26 mouse cellular contexts compared by ENCODE assay signal in genomic region chr19:29215811-29216509, GRCm38 (mm10). TPM values are rescaled to one million over a fixed set of nuclear protein-coding genes. Genes with fewer than 3 reads are reported as not detected.
DNase-seq lines count a peak whose midpoint lies in the region; ATAC-seq lines count a peak whose summit lies in the region.
"Had no signal": no experiment of that assay in that cellular context is flagged by ENCODE, and none has a peak within 500 bp of the region (broad histone marks: within the 10 kb centered on the region; RNA-seq: fewer than 3 reads in every experiment).

No protein-coding gene starts in this region.

- WGBS in intestine, embryonic 14.5 days: 65% methylated on average over 8 of the region's 8 CpGs
- 48% methylated on average over 8 of the region's 8 CpGs for WGBS in intestine, embryonic 15.5 days

- no peak overlapping the region for H3K4me3 ChIP-seq in intestine, embryonic 14.5 days (ENCODE audit: low read depth, low read length)
- H3K4me3 ChIP-seq in intestine, embryonic 15.5 days (replicated peaks): no peak overlapping the region
- H3K4me3 ChIP-seq: embryonic facial prominence, embryonic 10.5 days; forebrain, embryonic 15.5 days; hindbrain, embryonic 10.5 days; layer of hippocampus, adult 2 months; limb, embryonic 12.5 days; midbrain, embryonic 12.5 days; neural tube, embryonic 15.5 days had no signal

- no peaks in the 10 kb centered on the region for H3K4me1 ChIP-seq in intestine, embryonic 14.5 days (replicated peaks; ENCODE audit: control insufficient read depth, insufficient read depth, low read length)
- no peaks in the 10 kb centered on the region for H3K4me1 ChIP-seq in intestine, embryonic 15.5 days (replicated peaks)
- H3K4me1 ChIP-seq: embryonic facial prominence, embryonic 10.5 days; forebrain, embryonic 15.5 days; hindbrain, embryonic 10.5 days; limb, embryonic 12.5 days; midbrain, embryonic 12.5 days; neural tube, embryonic 15.5 days had no signal

- ATAC-seq in intestine, embryonic 14.5 days (replicated peaks; ENCODE audit: low FRiP score, low TSS enrichment, low read depth): 0 out of 2 replicates have a peak, but pooled peaks have one; percentile 36
- no peak for ATAC-seq in intestine, embryonic 15.5 days
- ATAC-seq: CD4-positive, CD25-positive, alpha-beta regulatory T cell, adult 4 months; forebrain, embryonic 15.5 days; liver, postnatal 0 days; lung, postnatal 0 days; Patski had no signal

- H3K4me2 ChIP-seq in intestine, embryonic 14.5 days (ENCODE audit: low read length): no peak overlapping the region
- H3K4me2 ChIP-seq in intestine, embryonic 15.5 days (replicated peaks): no peak overlapping the region
- H3K4me2 ChIP-seq: forebrain, embryonic 15.5 days; heart, embryonic 11.5 days; limb, embryonic 12.5 days; liver, embryonic 11.5 days; midbrain, embryonic 12.5 days; neural tube, embryonic 15.5 days had no signal

- H3K27ac ChIP-seq in intestine, embryonic 14.5 days (ENCODE audit: low read depth): no peak overlapping the region
- no peak overlapping the region for H3K27ac ChIP-seq in intestine, embryonic 15.5 days
- H3K27ac ChIP-seq: embryonic facial prominence, embryonic 10.5 days; forebrain, embryonic 15.5 days; hindbrain, embryonic 10.5 days; layer of hippocampus, adult 2 months; limb, embryonic 12.5 days; midbrain, embryonic 12.5 days; neural tube, embryonic 15.5 days had no signal

- DNase-seq in intestine, embryonic 14.5 days (ENCODE audit: low spot score): no peak
- peak; percentile 27 to 42 for DNase-seq in urinary bladder, postnatal 36 days (ENCODE audit: low spot score in 2 of 2)
- DNase-seq in urinary bladder, postnatal 4 days (ENCODE audit: low spot score in 2 of 2): no peak
- peak; percentile 40 to 46 for DNase-seq in kidney, postnatal 36 days
- peak; percentile 22 for DNase-seq in yolk sac, embryonic 10.5 days (ENCODE audit: low spot score)
- DNase-seq in frontal cortex, postnatal 14 days (ENCODE audit: low spot score in 2 of 2): no peak
- DNase-seq in frontal cortex, adult 2 months (ENCODE audit: extremely low spot score in 1 of 2, low spot score in 1 of 2): no peak
- DNase-seq: cerebellum, adult 11 months; cerebellum, adult 9-11 months; layer of hippocampus, postnatal 36 days; liver, postnatal 0 days; right cerebral cortex, adult 18-20 months; right cerebral cortex, postnatal 4 days had no signal

- H3K9ac ChIP-seq in intestine, embryonic 14.5 days (ENCODE audit: low read length): no peak overlapping the region
- no peak overlapping the region for H3K9ac ChIP-seq in intestine, embryonic 15.5 days
- H3K9ac ChIP-seq: forebrain, embryonic 15.5 days; limb, embryonic 12.5 days; liver, postnatal 0 days; midbrain, embryonic 12.5 days; neural tube, embryonic 15.5 days had no signal

- no peaks in the 10 kb centered on the region for H3K9me3 ChIP-seq in intestine, embryonic 14.5 days (ENCODE audit: control insufficient read depth, low read length)
- H3K9me3 ChIP-seq in intestine, embryonic 15.5 days: no peaks in the 10 kb centered on the region
- H3K9me3 ChIP-seq: embryonic facial prominence, embryonic 10.5 days; forebrain, embryonic 15.5 days; hindbrain, embryonic 10.5 days; midbrain, embryonic 12.5 days; neural tube, embryonic 15.5 days had no signal

- no peaks in the 10 kb centered on the region for H3K27me3 ChIP-seq in intestine, embryonic 14.5 days (replicated peaks; ENCODE audit: control insufficient read depth, insufficient read depth, low read length)
- no peaks in the 10 kb centered on the region for H3K27me3 ChIP-seq in intestine, embryonic 15.5 days (replicated peaks)
- H3K27me3 ChIP-seq: forebrain, embryonic 15.5 days; limb, embryonic 12.5 days; midbrain, embryonic 12.5 days; neural tube, embryonic 15.5 days; Patski had no signal

- no peaks in the 10 kb centered on the region for H3K36me3 ChIP-seq in intestine, embryonic 14.5 days (ENCODE audit: control insufficient read depth, insufficient read depth, low read length)
- no peaks in the 10 kb centered on the region for H3K36me3 ChIP-seq in intestine, embryonic 15.5 days
- H3K36me3 ChIP-seq: embryonic facial prominence, embryonic 10.5 days; forebrain, embryonic 15.5 days; hindbrain, embryonic 10.5 days; limb, embryonic 12.5 days; midbrain, embryonic 12.5 days; neural tube, embryonic 15.5 days had no signal

RNA-seq across cellular contexts. Expression of gene Jak2, which starts 35.7 kb away (rescaled TPM):
- 10.6 and 11.6 TPM in 2 replicates for polyA plus RNA-seq in intestine, embryonic 14.5 days (2014; fragmentation: Nextera tagmentation; extraction: Ambion mirVana)
- polyA plus RNA-seq in intestine, embryonic 15.5 days (2015; fragmentation: Nextera tagmentation; extraction: Ambion mirVana): 8.0 and 8.8 TPM in 2 replicates
- polyA plus RNA-seq in frontal cortex, adult 2 months (2012; rRNA removed): 25.2 and 26.6 TPM in 2 replicates

Comparison
In these comparisons a context has a peak if more than half of its experiments do, and no peak if none do; other contexts are left out.
1. DNase-seq: peak in urinary bladder, postnatal 36 days (2 of 2), kidney, postnatal 36 days (2 of 2) and yolk sac, embryonic 10.5 days (single experiment); none in intestine, embryonic 14.5 days (single experiment), urinary bladder, postnatal 4 days (0 of 2), frontal cortex, postnatal 14 days (0 of 2) and frontal cortex, adult 2 months (0 of 2).